Mouse (Mus musculus): Measurements from ENCODE around the gene 1810062G17Rik. TPM values are rescaled to one million over a fixed set of nuclear protein-coding genes. Genes with fewer than 3 reads are reported as not detected.

The 1810062G17Rik gene
- total and polyA plus RNA-seq, 2 experiments = 0.87 to 1.7 TPM

DNA sequence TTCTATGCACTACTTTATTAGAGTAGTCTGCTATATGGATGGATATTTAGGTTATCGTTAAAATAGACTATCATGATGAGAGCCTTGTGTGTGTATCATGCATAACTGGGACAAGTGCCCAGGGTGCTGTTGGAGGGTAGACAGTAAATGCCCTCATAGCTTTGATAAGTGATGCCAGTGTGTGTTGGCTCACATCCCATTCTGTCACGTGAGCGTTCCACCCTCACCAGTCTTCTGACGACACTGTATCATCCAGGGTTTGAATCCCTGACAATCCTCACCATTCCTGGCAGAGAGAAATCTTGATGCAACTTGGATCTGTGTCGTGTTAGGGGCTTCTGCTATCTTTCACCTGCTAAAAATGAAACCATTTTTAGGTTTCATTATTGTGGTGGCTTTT lies 29.2 kb upstream of the 1810062G17Rik start:
- Histone ChIP-seq H3K79me2 (ENCODE audit: control insufficient read depth, insufficient read depth, low read length) (no peaks in the 10 kb centered on the region), H3K27me3 (ENCODE audit: control insufficient read depth, insufficient read depth, low read length) (no peaks in the 10 kb centered on the region), H3K9ac (ENCODE audit: low read depth, low read length) (no peak overlapping the region), H3K36me3 (ENCODE audit: control insufficient read depth, insufficient read depth, low read length) (peaks cover 31% of the 10 kb centered on the region), H3K4me3 (ENCODE audit: insufficient read depth, low read depth, low read length) (no peak overlapping the region), H3K4me1 (ENCODE audit: control insufficient read depth, insufficient read depth, low read length) (no peaks in the 10 kb centered on the region; the same call in 1 of the 2 replicates), H3K27ac (replicated peaks; ENCODE audit: insufficient read depth, low read depth, low read length) (no peak overlapping the region)
- DNase-seq (ENCODE audit: extremely low read depth, low read depth, low spot score) = peak; percentile 26
- TF ChIP-seq POLR2A (IDR thresholded peaks at IDR 0.05; ENCODE audit: extremely low read depth, insufficient read depth, low read length) (no peak), CTCF (IDR thresholded peaks at IDR 0.05; ENCODE audit: low read depth, low read length) (no peak)
- WGBS = 53% methylated on average over 5 of the region's 5 CpGs

DNA sequence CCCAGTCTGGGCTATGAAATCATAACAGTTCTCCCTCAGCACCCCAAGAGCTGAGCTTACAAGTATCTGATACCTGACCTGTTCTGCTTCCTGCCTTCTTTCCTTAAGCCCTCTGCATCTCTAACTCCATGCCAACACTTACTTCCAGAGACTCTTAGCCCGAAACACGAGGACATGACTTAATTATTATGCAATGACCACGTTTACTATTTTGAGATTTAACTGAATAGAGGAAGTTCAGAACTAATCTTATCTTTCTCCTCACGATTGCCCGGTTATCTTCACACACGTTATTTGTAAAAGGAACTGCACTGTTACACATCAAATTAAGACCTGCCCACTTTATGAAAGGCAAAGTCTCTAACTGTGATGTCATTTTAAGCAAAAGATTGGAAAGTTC lies 28.8 kb upstream of the 1810062G17Rik start:
- H3K4me3 ChIP-seq (ENCODE audit: insufficient read depth, low read depth, low read length) = no peak overlapping the region
- 40% methylated on average over 6 of the region's 6 CpGs for WGBS
- no peak for TF ChIP-seq POLR2A (IDR thresholded peaks at IDR 0.05; ENCODE audit: extremely low read depth, insufficient read depth, low read length)
- no peak for TF ChIP-seq CTCF (IDR thresholded peaks at IDR 0.05; ENCODE audit: low read depth, low read length)

DNA sequence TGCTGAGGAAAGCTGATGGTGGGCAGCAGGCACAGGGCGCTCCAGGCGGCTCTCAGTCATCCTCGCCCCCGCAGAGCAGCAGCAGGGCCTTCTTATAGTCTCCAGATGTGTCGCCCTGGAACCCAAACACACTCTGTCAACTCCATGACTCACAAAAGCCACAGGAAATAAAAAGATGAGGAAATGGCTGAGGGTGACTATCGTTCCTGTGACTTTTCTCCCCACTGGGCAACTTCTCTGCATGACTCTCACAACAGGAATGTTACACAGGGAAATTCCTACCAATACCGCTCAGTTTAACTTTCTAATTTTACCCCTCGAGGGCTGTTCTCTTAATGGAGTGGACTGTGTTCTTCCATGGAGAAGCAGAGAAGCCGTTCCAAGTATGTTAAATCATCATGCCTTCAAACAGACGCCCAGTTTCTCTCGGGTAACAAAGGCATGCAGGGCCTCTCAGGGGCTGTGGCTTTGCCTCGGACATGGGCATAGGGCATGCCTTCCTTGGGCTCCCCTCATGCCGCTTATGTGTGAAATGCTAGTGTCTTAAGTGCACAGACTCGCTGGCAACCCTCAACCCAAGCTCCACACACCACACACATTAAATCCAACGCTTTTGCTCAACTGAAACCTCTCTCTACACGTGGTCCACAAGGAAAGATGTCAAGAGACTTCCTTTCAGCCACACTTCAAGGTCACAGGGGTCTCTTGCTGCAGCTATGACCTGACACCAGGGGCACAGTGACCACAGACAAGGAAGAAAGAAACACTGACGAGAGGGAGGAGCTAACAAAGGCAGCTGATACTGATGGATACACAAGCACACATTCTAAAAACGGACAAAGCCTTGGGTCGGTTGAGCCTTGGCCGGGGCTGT lies 26.2 kb upstream of the 1810062G17Rik start:
- H3K4me3 ChIP-seq (ENCODE audit: insufficient read depth, low read depth, low read length) = no peak overlapping the region
- no peaks in the 10 kb centered on the region; the same call in 1 of the 2 replicates for H3K4me1 ChIP-seq (ENCODE audit: control insufficient read depth, insufficient read depth, low read length)
- WGBS = 73% methylated on average over 20 of the region's 20 CpGs
- no peak for TF ChIP-seq POLR2A (IDR thresholded peaks at IDR 0.05; ENCODE audit: extremely low read depth, insufficient read depth, low read length)
- no peak for TF ChIP-seq CTCF (IDR thresholded peaks at IDR 0.05; ENCODE audit: low read depth, low read length)
- H3K79me2 ChIP-seq (ENCODE audit: control insufficient read depth, insufficient read depth, low read length) = no peaks in the 10 kb centered on the region
- no peak for DNase-seq (ENCODE audit: extremely low read depth, low read depth, low spot score)
- peaks cover 50% of the 10 kb centered on the region for H3K36me3 ChIP-seq (ENCODE audit: control insufficient read depth, insufficient read depth, low read length)
- H3K9ac ChIP-seq (ENCODE audit: low read depth, low read length) = no peak overlapping the region
- no peaks in the 10 kb centered on the region for H3K27me3 ChIP-seq (ENCODE audit: control insufficient read depth, insufficient read depth, low read length)
- no peak overlapping the region for H3K27ac ChIP-seq (replicated peaks; ENCODE audit: insufficient read depth, low read depth, low read length)

More for the DNA sequence above, 28.8 kb upstream of the 1810062G17Rik start:
- no peak overlapping the region for H3K27ac ChIP-seq (replicated peaks; ENCODE audit: insufficient read depth, low read depth, low read length)
- no peaks in the 10 kb centered on the region for H3K27me3 ChIP-seq (ENCODE audit: control insufficient read depth, insufficient read depth, low read length)
- no peaks in the 10 kb centered on the region; the same call in 1 of the 2 replicates for H3K4me1 ChIP-seq (ENCODE audit: control insufficient read depth, insufficient read depth, low read length)
- H3K36me3 ChIP-seq (ENCODE audit: control insufficient read depth, insufficient read depth, low read length) = peaks cover 35% of the 10 kb centered on the region
- DNase-seq (ENCODE audit: extremely low read depth, low read depth, low spot score) = peak; percentile 6
- no peak overlapping the region for H3K9ac ChIP-seq (ENCODE audit: low read depth, low read length)
- no peaks in the 10 kb centered on the region for H3K79me2 ChIP-seq (ENCODE audit: control insufficient read depth, insufficient read depth, low read length)

DNA sequence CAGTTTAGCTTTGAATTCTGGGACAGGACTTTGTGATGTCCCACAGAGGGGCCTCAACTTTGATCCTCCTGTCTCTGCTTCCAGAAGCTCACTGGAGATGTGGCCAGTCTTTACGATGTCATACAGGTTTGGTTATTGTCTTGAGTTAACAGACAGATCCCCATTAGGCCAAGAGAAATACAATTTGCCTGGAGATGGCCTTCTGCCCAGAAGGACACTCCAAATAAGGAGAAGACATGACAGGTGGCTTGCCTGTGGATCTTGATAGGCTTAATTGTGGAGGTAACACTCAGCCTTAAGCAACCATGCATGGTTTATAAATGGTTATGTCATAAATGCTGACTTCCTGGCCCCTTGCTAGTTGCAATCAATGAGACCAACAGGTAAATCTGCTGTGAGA lies 23.2 kb upstream of the 1810062G17Rik start:
- WGBS = 97% methylated on average over 1 of the region's 1 CpGs
- no peak overlapping the region for H3K9ac ChIP-seq (ENCODE audit: low read depth, low read length)
- H3K36me3 ChIP-seq (ENCODE audit: control insufficient read depth, insufficient read depth, low read length) = peaks cover 64% of the 10 kb centered on the region
- H3K4me3 ChIP-seq (ENCODE audit: insufficient read depth, low read depth, low read length) = no peak overlapping the region
- H3K4me1 ChIP-seq (ENCODE audit: control insufficient read depth, insufficient read depth, low read length) = no peaks in the 10 kb centered on the region
- H3K27ac ChIP-seq (replicated peaks; ENCODE audit: insufficient read depth, low read depth, low read length) = no peak overlapping the region
- H3K79me2 ChIP-seq (ENCODE audit: control insufficient read depth, insufficient read depth, low read length) = no peaks in the 10 kb centered on the region
- TF ChIP-seq CTCF (IDR thresholded peaks at IDR 0.05; ENCODE audit: low read depth, low read length) (no peak), POLR2A (IDR thresholded peaks at IDR 0.05; ENCODE audit: extremely low read depth, insufficient read depth, low read length) (no peak)
- H3K27me3 ChIP-seq (ENCODE audit: control insufficient read depth, insufficient read depth, low read length) = no peaks in the 10 kb centered on the region
- no peak for DNase-seq (ENCODE audit: extremely low read depth, low read depth, low spot score)

GRCm38 (mm10) chr3:36455124-36455523 lies 20.6 kb upstream of the 1810062G17Rik start:
- no peaks in the 10 kb centered on the region for H3K27me3 ChIP-seq (ENCODE audit: control insufficient read depth, insufficient read depth, low read length)
- no peak overlapping the region for H3K4me3 ChIP-seq (ENCODE audit: insufficient read depth, low read depth, low read length)
- no peak overlapping the region for H3K27ac ChIP-seq (replicated peaks; ENCODE audit: insufficient read depth, low read depth, low read length)
- H3K79me2 ChIP-seq (ENCODE audit: control insufficient read depth, insufficient read depth, low read length) = peaks cover 3% of the 10 kb centered on the region; the same call in 1 of the 2 replicates
- no peak for TF ChIP-seq POLR2A (IDR thresholded peaks at IDR 0.05; ENCODE audit: extremely low read depth, insufficient read depth, low read length)
- no peak for TF ChIP-seq CTCF (IDR thresholded peaks at IDR 0.05; ENCODE audit: low read depth, low read length)
- no peak overlapping the region for H3K9ac ChIP-seq (ENCODE audit: low read depth, low read length)
- H3K36me3 ChIP-seq (ENCODE audit: control insufficient read depth, insufficient read depth, low read length) = peaks cover 65% of the 10 kb centered on the region
- H3K4me1 ChIP-seq (ENCODE audit: control insufficient read depth, insufficient read depth, low read length) = no peaks in the 10 kb centered on the region
- 95% methylated on average over 8 of the region's 8 CpGs for WGBS
- DNase-seq (ENCODE audit: extremely low read depth, low read depth, low spot score) = no peak

DNA sequence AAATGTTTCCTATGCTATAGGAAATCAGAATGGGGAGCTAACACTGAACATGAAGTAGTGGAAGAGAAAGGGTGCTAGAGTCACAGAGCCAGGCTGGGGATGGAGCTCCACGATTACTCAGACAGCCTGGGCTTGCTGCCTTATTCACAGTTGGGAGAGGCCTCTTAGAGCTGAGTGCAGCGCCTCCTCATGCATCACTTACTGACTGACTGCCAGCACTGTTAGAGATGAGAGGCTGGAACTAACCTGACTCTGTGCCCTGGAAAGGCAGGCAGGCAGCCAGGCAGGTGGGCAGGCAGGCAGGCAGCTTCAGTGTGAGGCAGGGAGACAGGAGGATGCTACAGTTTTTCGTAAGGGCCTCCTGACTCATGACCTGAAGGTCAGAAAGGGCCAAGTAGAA lies 20.2 kb upstream of the 1810062G17Rik start:
- peaks cover 3% of the 10 kb centered on the region; the same call in 1 of the 2 replicates for H3K79me2 ChIP-seq (ENCODE audit: control insufficient read depth, insufficient read depth, low read length)
- 91% methylated on average over 3 of the region's 3 CpGs for WGBS
- no peaks in the 10 kb centered on the region for H3K27me3 ChIP-seq (ENCODE audit: control insufficient read depth, insufficient read depth, low read length)
- no peak for TF ChIP-seq CTCF (IDR thresholded peaks at IDR 0.05; ENCODE audit: low read depth, low read length)
- TF ChIP-seq POLR2A (IDR thresholded peaks at IDR 0.05; ENCODE audit: extremely low read depth, insufficient read depth, low read length) = no peak
- H3K4me1 ChIP-seq (ENCODE audit: control insufficient read depth, insufficient read depth, low read length) = no peaks in the 10 kb centered on the region
- H3K9ac ChIP-seq (ENCODE audit: low read depth, low read length) = no peak overlapping the region
- peaks cover 63% of the 10 kb centered on the region for H3K36me3 ChIP-seq (ENCODE audit: control insufficient read depth, insufficient read depth, low read length)
- no peak overlapping the region for H3K4me3 ChIP-seq (ENCODE audit: insufficient read depth, low read depth, low read length)
- H3K27ac ChIP-seq (replicated peaks; ENCODE audit: insufficient read depth, low read depth, low read length) = no peak overlapping the region
- no peak for DNase-seq (ENCODE audit: extremely low read depth, low read depth, low spot score)

Data from liver, adult 2 months (tissue).